Mouse (Mus musculus): ENCODE measurements around the gene Klf1. TPM values are rescaled to one million over a fixed set of nuclear protein-coding genes. Genes with fewer than 3 reads are reported as not detected.

Klf1 gene
- polyA plus RNA-seq, 1 experiment, result 0.10 TPM

DNA sequence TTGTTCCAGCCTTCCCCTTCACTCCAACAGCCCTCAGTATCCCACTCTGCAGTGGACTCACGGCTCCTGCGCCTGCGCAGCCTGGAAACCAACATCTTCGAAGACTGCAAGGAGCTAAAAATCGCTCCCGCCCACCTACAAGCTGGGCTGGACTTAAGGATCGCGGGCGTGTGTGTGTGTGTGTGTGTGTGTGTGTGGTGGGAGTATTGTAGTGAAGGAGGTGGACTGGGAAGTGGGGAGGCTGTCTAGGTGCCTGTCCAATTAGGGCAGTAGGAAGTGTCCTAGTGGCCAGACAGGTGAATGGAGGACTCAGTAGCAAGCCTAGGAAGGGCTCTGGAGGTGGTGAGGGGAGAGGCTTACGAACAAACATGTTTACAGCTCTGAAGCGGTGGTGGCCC is 43.5 kb downstream of the Klf1 start:
- no peak for TF ChIP-seq POLR2AphosphoS2 (IDR thresholded peaks at IDR 0.05; ENCODE audit: insufficient read length, low read depth)
- TF ChIP-seq CEBPB (IDR thresholded peaks at IDR 0.05; ENCODE audit: insufficient read depth, poor library complexity, severe bottlenecking), result no peak
- no peak for TF ChIP-seq TCF3 (IDR thresholded peaks at IDR 0.05; ENCODE audit: insufficient read length, low read depth)
- TF ChIP-seq REST (IDR thresholded peaks at IDR 0.05; ENCODE audit: insufficient read depth, insufficient read length), result no peak
- no peak for TF ChIP-seq SRF (IDR thresholded peaks at IDR 0.05; ENCODE audit: control insufficient read depth, insufficient read length, low read depth)
- TF ChIP-seq USF1 (IDR thresholded peaks at IDR 0.05; ENCODE audit: low read depth), result no peak
- Histone ChIP-seq H3K79me2 (ENCODE audit: control insufficient read depth, insufficient read depth) (no peaks in the 10 kb centered on the region), H3K27me3 (ENCODE audit: control insufficient read depth, insufficient read depth, insufficient read length) (peaks cover 34% of the 10 kb centered on the region), H3K4me2 (ENCODE audit: low read depth) (no peak overlapping the region), H3K36me3 (ENCODE audit: control insufficient read depth, insufficient read depth) (no peaks in the 10 kb centered on the region), H3ac (ENCODE audit: control insufficient read depth, insufficient read length) (no peak overlapping the region), H3K4me3 (no peak overlapping the region)

GRCm38 (mm10) chr8:84945633-84946527 is 44.2 kb downstream of the Klf1 start:
- Histone ChIP-seq H3K36me3 (ENCODE audit: control insufficient read depth, insufficient read depth) (no peaks in the 10 kb centered on the region), H3K79me2 (ENCODE audit: control insufficient read depth, insufficient read depth) (no peaks in the 10 kb centered on the region), H3K27me3 (ENCODE audit: control insufficient read depth, insufficient read depth, insufficient read length) (peaks cover 38% of the 10 kb centered on the region), H3K4me2 (ENCODE audit: low read depth) (no peak overlapping the region), H3K4me3 (no peak overlapping the region), H3ac (ENCODE audit: control insufficient read depth, insufficient read length) (no peak overlapping the region)
- no peak for TF ChIP-seq TCF12 (IDR thresholded peaks at IDR 0.05; ENCODE audit: insufficient read depth, poor library complexity, severe bottlenecking)
- TF ChIP-seq TCF3 (IDR thresholded peaks at IDR 0.05; ENCODE audit: insufficient read length, low read depth), result no peak
- TF ChIP-seq MAX (IDR thresholded peaks at IDR 0.05; ENCODE audit: low read depth), result no peak
- TF ChIP-seq MYOD1 (IDR thresholded peaks at IDR 0.05; ENCODE audit: control insufficient read depth in 1 of 3, insufficient read length in 2 of 3, low read depth in 2 of 3), result no peak
- no peak for TF ChIP-seq CEBPB (IDR thresholded peaks at IDR 0.05; ENCODE audit: insufficient read depth, poor library complexity, severe bottlenecking)
- no peak for TF ChIP-seq MYOG (IDR thresholded peaks at IDR 0.05; ENCODE audit: control insufficient read depth in 1 of 3, insufficient read depth in 1 of 3, insufficient read length in 2 of 3, low read depth in 2 of 3)

GRCm38 (mm10) chr8:84946528-84947240 is 45.0 kb downstream of the Klf1 start, which contains the start of gene Rtbdn:
Gene Rtbdn, plus strand, starts transcription at chr8:84946991.
- H3K27me3 ChIP-seq (ENCODE audit: control insufficient read depth, insufficient read depth, insufficient read length), result peaks cover 38% of the 10 kb centered on the region
- no peaks in the 10 kb centered on the region for H3K79me2 ChIP-seq (ENCODE audit: control insufficient read depth, insufficient read depth)
- H3K4me3 ChIP-seq, result no peak within 1 kb of the TSS
- TF ChIP-seq MYOG (IDR thresholded peaks at IDR 0.05; ENCODE audit: control insufficient read depth in 1 of 3, insufficient read depth in 1 of 3, insufficient read length in 2 of 3, low read depth in 2 of 3), result no peak
- TF ChIP-seq POLR2AphosphoS2 (IDR thresholded peaks at IDR 0.05; ENCODE audit: insufficient read length, low read depth), result no peak
- no peak for TF ChIP-seq CEBPB (IDR thresholded peaks at IDR 0.05; ENCODE audit: insufficient read depth, poor library complexity, severe bottlenecking)
- TF ChIP-seq TCF12 (IDR thresholded peaks at IDR 0.05; ENCODE audit: insufficient read depth, poor library complexity, severe bottlenecking), result no peak
- TF ChIP-seq TCF3 (IDR thresholded peaks at IDR 0.05; ENCODE audit: insufficient read length, low read depth), result no peak
- TF ChIP-seq REST (IDR thresholded peaks at IDR 0.05; ENCODE audit: insufficient read depth, insufficient read length), result no peak
- no peak for TF ChIP-seq USF1 (IDR thresholded peaks at IDR 0.05; ENCODE audit: low read depth)
- no peak for TF ChIP-seq MYOD1 (IDR thresholded peaks at IDR 0.05; ENCODE audit: control insufficient read depth in 1 of 3, insufficient read length in 2 of 3, low read depth in 2 of 3)
- TF ChIP-seq SRF (IDR thresholded peaks at IDR 0.05; ENCODE audit: control insufficient read depth, insufficient read length, low read depth), result no peak
- TF ChIP-seq MAX (IDR thresholded peaks at IDR 0.05; ENCODE audit: low read depth), result no peak
- TF ChIP-seq E2F4 (IDR thresholded peaks at IDR 0.05; ENCODE audit: insufficient read depth), result no peak
- TF ChIP-seq POLR2A (IDR thresholded peaks at IDR 0.05; ENCODE audit: insufficient read length, low read depth), result no peak
- H3ac ChIP-seq (ENCODE audit: control insufficient read depth, insufficient read length), result no peak within 1 kb of the TSS
- H3K4me2 ChIP-seq (ENCODE audit: low read depth), result no peak within 1 kb of the TSS
- H3K36me3 ChIP-seq (ENCODE audit: control insufficient read depth, insufficient read depth), result no peaks in the 10 kb centered on the region

GRCm38 (mm10) chr8:84947241-84947545 is 45.5 kb downstream of the Klf1 start:
- Histone ChIP-seq H3K27me3 (ENCODE audit: control insufficient read depth, insufficient read depth, insufficient read length) (peaks cover 38% of the 10 kb centered on the region), H3K36me3 (ENCODE audit: control insufficient read depth, insufficient read depth) (no peaks in the 10 kb centered on the region), H3ac (ENCODE audit: control insufficient read depth, insufficient read length) (no peak overlapping the region), H3K4me2 (ENCODE audit: low read depth) (no peak overlapping the region), H3K79me2 (ENCODE audit: control insufficient read depth, insufficient read depth) (no peaks in the 10 kb centered on the region), H3K4me3 (no peak overlapping the region)
- peak; percentile 77 for TF ChIP-seq MAX (IDR thresholded peaks at IDR 0.05; ENCODE audit: low read depth)
- TF ChIP-seq REST (IDR thresholded peaks at IDR 0.05; ENCODE audit: insufficient read depth, insufficient read length), result peak; percentile 83
- no peak for TF ChIP-seq MYOG (IDR thresholded peaks at IDR 0.05; ENCODE audit: control insufficient read depth in 1 of 3, insufficient read depth in 1 of 3, insufficient read length in 2 of 3, low read depth in 2 of 3)

DNA sequence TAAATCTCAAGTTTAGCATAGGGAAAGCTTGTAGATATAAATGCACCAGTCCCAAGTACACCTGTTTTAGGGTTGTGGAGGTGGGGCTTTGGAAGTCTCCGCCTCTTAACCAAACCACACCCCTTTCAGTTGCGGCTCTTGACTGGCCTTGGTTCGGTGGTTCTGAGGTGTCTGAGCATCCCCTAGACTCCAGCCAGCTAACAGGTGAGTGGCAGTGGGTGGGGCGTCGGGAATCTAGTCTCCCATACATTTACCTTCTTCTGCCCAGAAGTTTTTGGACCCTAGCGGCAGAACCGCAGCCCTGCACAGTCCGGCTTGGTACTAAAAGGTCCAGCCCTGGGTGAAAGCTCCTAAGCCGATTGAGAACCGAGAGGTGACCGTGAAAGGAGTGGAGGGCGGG is 48.0 kb downstream of the Klf1 start:
- Histone ChIP-seq H3K79me2 (ENCODE audit: control insufficient read depth, insufficient read depth) (no peaks in the 10 kb centered on the region), H3K4me3 (no peak overlapping the region), H3K27me3 (ENCODE audit: control insufficient read depth, insufficient read depth, insufficient read length) (peaks cover 26% of the 10 kb centered on the region), H3K36me3 (ENCODE audit: control insufficient read depth, insufficient read depth) (no peaks in the 10 kb centered on the region), H3ac (ENCODE audit: control insufficient read depth, insufficient read length) (no peak overlapping the region), H3K4me2 (ENCODE audit: low read depth) (no peak overlapping the region)
- TF ChIP-seq E2F4 (IDR thresholded peaks at IDR 0.05; ENCODE audit: insufficient read depth) (no peak), SRF (IDR thresholded peaks at IDR 0.05; ENCODE audit: control insufficient read depth, insufficient read length, low read depth) (no peak), POLR2A (IDR thresholded peaks at IDR 0.05; ENCODE audit: insufficient read length, low read depth) (no peak), MYOG (IDR thresholded peaks at IDR 0.05; ENCODE audit: control insufficient read depth in 1 of 3, insufficient read depth in 1 of 3, insufficient read length in 2 of 3, low read depth in 2 of 3) (no peak), TCF3 (IDR thresholded peaks at IDR 0.05; ENCODE audit: insufficient read length, low read depth) (no peak), POLR2AphosphoS2 (IDR thresholded peaks at IDR 0.05; ENCODE audit: insufficient read length, low read depth) (no peak), TCF12 (IDR thresholded peaks at IDR 0.05; ENCODE audit: insufficient read depth, poor library complexity, severe bottlenecking) (no peak), USF1 (IDR thresholded peaks at IDR 0.05; ENCODE audit: low read depth) (no peak), CEBPB (IDR thresholded peaks at IDR 0.05; ENCODE audit: insufficient read depth, poor library complexity, severe bottlenecking) (no peak), MAX (IDR thresholded peaks at IDR 0.05; ENCODE audit: low read depth) (no peak), MYOD1 (IDR thresholded peaks at IDR 0.05; ENCODE audit: control insufficient read depth in 1 of 3, insufficient read length in 2 of 3, low read depth in 2 of 3) (no peak), REST (IDR thresholded peaks at IDR 0.05; ENCODE audit: insufficient read depth, insufficient read length) (no peak)
